Mouse (Mus musculus) NIH3T3 (cell line): ENCODE measurements around the gene Fstl5.

Experiments used
- DNase-seq: peaks from one replicate; pipeline ENCODE4 v3.0.0-alpha.2; 2012; ENCODE audit warnings: low read depth

The Fstl5 gene

GRCm38 (mm10) chr3:76508811-76509210 lies 434.7 kb downstream of the Fstl5 start:
- no peak for DNase-seq

- DNase-seq: no peak
Observed at GRCm38 (mm10) chr3:76567346-76567745, 493.3 kb downstream of the Fstl5 start.

- no peak for DNase-seq
Observed at GRCm38 (mm10) chr3:76572478-76572877, 498.4 kb downstream of the Fstl5 start.

GRCm38 (mm10) chr3:76572920-76573541 lies 499.0 kb downstream of the Fstl5 start:
- DNase-seq: no peak

GRCm38 (mm10) chr3:76593148-76593547 lies 519.1 kb downstream of the Fstl5 start:
- no peak for DNase-seq

- DNase-seq: no peak
Observed at GRCm38 (mm10) chr3:76620044-76620443, 546.0 kb downstream of the Fstl5 start.

GRCm38 (mm10) chr3:76654243-76654642 lies 580.2 kb downstream of the Fstl5 start:
- no peak for DNase-seq

- DNase-seq: no peak
Observed at GRCm38 (mm10) chr3:76670859-76671258, 596.8 kb downstream of the Fstl5 start.

GRCm38 (mm10) chr3:76676006-76676405 lies 601.9 kb downstream of the Fstl5 start:
- no peak for DNase-seq

GRCm38 (mm10) chr3:76679853-76680545 lies 605.9 kb downstream of the Fstl5 start:
- DNase-seq: no peak

GRCm38 (mm10) chr3:76680546-76680883 lies 606.4 kb downstream of the Fstl5 start:
- DNase-seq: no peak

GRCm38 (mm10) chr3:76697134-76697629 lies 623.1 kb downstream of the Fstl5 start:
- DNase-seq: no peak

- no peak for DNase-seq
Observed at GRCm38 (mm10) chr3:76739221-76739620, 665.2 kb downstream of the Fstl5 start.
